Mouse (Mus musculus): ENCODE results near the gene Map3k14. TPM values are rescaled to one million over a fixed set of nuclear protein-coding genes. Genes with fewer than 3 reads are reported as not detected.

The Map3k14 gene
- total and polyA plus RNA-seq, 3 experiments = 0.39 to 0.99 TPM; not detected in 1

DNA sequence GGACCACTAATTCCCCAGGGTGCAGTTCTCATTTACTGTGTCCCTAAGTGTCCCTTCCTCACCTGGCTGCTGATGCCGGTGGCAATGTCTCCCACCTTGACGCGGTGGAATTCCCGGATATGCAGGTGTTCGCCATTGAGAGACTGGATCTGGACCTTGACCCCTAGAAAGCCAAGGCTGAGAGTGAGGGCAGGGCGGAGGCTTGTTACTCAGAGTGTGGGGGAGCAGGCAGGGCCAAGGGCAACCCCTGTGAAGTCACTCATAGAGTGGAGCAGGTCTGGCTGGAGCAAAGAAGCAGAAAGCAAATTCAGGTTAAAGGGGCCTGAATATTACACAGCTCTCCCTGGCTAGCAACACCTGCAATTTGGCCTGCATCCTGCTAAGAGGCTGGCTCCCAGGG, 45.8 kb downstream of the Map3k14 start:
- Histone ChIP-seq H3K36me3 (ENCODE audit: control insufficient read depth in 1 of 2, insufficient read depth in 2 of 2, low read length in 2 of 2) (peaks cover 0 to 3% of the 10 kb centered on the region in 2 experiments; a peak in 2 of 4 replicates), H3K9ac (ENCODE audit: control insufficient read depth, low read depth, low read length, poor library complexity, severe bottlenecking) (no peak overlapping the region), H3K9me3 (replicated peaks; ENCODE audit: insufficient read depth, low read length) (no peaks in the 10 kb centered on the region), H3K4me3 (ENCODE audit: control insufficient read depth in 1 of 2, insufficient read depth in 1 of 2, low read depth in 2 of 2, low read length in 2 of 2) (no peak overlapping the region), H3K27ac (ENCODE audit: control insufficient read depth, low read depth, low read length) (no peak overlapping the region), H3K4me1 (ENCODE audit: control insufficient read depth in 1 of 2, insufficient read depth in 2 of 2, low read length in 2 of 2) (peaks cover 0 to 9% of the 10 kb centered on the region in 2 experiments; a peak in 2 of 4 replicates), H3K27me3 (ENCODE audit: control insufficient read depth in 1 of 2, insufficient read depth in 2 of 2, low read length in 2 of 2) (no peaks in the 10 kb centered on the region), H3K79me2 (ENCODE audit: control insufficient read depth, insufficient read depth, low read length, poor library complexity) (no peaks in the 10 kb centered on the region)
- no peak for DNase-seq (ENCODE audit: low read depth, low spot score)
- TF ChIP-seq MEF2A (IDR thresholded peaks at IDR 0.05; ENCODE audit: extremely low read depth, insufficient replicate concordance, low read depth, low read length, poor library complexity, severe bottlenecking) = no peak
- TF ChIP-seq ETS1 (IDR thresholded peaks at IDR 0.05; ENCODE audit: low read depth, low read length) = no peak

DNA sequence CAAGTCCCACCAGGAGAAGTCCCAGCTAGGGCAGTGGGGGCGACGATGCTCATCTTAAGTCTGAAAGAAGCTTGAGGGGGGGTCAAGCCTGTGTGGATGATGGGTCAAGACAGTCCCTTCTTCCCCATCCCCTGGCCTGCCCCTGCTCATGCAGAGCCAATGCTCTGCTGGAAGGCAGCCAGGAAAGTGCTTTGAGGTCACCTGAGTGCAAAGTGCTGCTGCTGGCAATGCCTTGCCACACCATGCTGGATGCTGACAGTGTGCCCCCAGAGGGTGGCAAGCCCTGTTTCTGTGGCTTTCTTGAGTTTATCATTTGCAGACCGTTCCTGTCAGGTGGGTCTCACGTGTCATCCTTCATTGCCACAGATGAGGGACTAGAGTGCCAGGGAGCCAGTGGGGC, 47.3 kb downstream of the Map3k14 start:
- TF ChIP-seq CHD2 (IDR thresholded peaks at IDR 0.05; ENCODE audit: low read length) (no peak), JUND (IDR thresholded peaks at IDR 0.05; ENCODE audit: low read depth, low read length) (no peak), TCF12 (IDR thresholded peaks at IDR 0.05; ENCODE audit: low read depth, low read length) (no peak), ZC3H11A (IDR thresholded peaks at IDR 0.05; ENCODE audit: low read depth, low read length) (no peak), NRF1 (IDR thresholded peaks at IDR 0.05; ENCODE audit: insufficient read depth, low read depth, low read length, poor library complexity, severe bottlenecking) (no peak), POLR2AphosphoS5 (IDR thresholded peaks at IDR 0.05; ENCODE audit: borderline replicate concordance, low read depth, low read length) (no peak), RCOR1 (IDR thresholded peaks at IDR 0.05; ENCODE audit: low read depth, low read length) (no peak), ZMIZ1 (IDR thresholded peaks at IDR 0.05; ENCODE audit: low read depth, low read length) (no peak), MXI1 (IDR thresholded peaks at IDR 0.05; ENCODE audit: low read depth, low read length) (no peak), POLR2A (IDR thresholded peaks at IDR 0.05; ENCODE audit: control insufficient read depth in 1 of 2, insufficient read depth in 1 of 2, low read depth in 1 of 2, low read length in 2 of 2, poor library complexity in 1 of 2) (no peak), USF2 (IDR thresholded peaks at IDR 0.05; ENCODE audit: borderline replicate concordance in 1 of 2, insufficient read depth in 1 of 2, low read depth in 1 of 2, low read length in 2 of 2) (no peak), BHLHE40 (IDR thresholded peaks at IDR 0.05; ENCODE audit: borderline replicate concordance, low read depth, low read length) (no peak), GATA1 (IDR thresholded peaks at IDR 0.05; ENCODE audit: low read depth, low read length) (no peak), SIN3A (IDR thresholded peaks at IDR 0.05; ENCODE audit: low read length) (no peak), RAD21 (IDR thresholded peaks at IDR 0.05; ENCODE audit: low read depth, low read length) (no peak), CTCF (IDR thresholded peaks at IDR 0.05 in 2 of 3, conservative IDR thresholded peaks at IDR 0.05 in 1 of 3; ENCODE audit: control insufficient read depth in 1 of 3, insufficient read depth in 1 of 3, low read depth in 2 of 3, low read length in 3 of 3, poor library complexity in 1 of 3, severe bottlenecking in 1 of 3) (no peak), ZKSCAN1 (IDR thresholded peaks at IDR 0.05; ENCODE audit: low read depth, low read length) (no peak), ELF1 (IDR thresholded peaks at IDR 0.05; ENCODE audit: low read depth, low read length) (no peak), ZNF384 (IDR thresholded peaks at IDR 0.05; ENCODE audit: low read depth, low read length) (no peak)
- peaks cover 0 to 9% of the 10 kb centered on the region in 2 experiments; a peak in 3 of 4 replicates for H3K4me1 ChIP-seq (ENCODE audit: control insufficient read depth in 1 of 2, insufficient read depth in 2 of 2, low read length in 2 of 2)
- H3K9me3 ChIP-seq (replicated peaks; ENCODE audit: insufficient read depth, low read length) = no peaks in the 10 kb centered on the region
- peaks cover 0 to 6% of the 10 kb centered on the region in 2 experiments; a peak in 2 of 4 replicates for H3K36me3 ChIP-seq (ENCODE audit: control insufficient read depth in 1 of 2, insufficient read depth in 2 of 2, low read length in 2 of 2)
- no peak for DNase-seq (ENCODE audit: low read depth, low spot score)
- H3K9ac ChIP-seq (ENCODE audit: control insufficient read depth, low read depth, low read length, poor library complexity, severe bottlenecking) = no peak overlapping the region
- H3K79me2 ChIP-seq (ENCODE audit: control insufficient read depth, insufficient read depth, low read length, poor library complexity) = no peaks in the 10 kb centered on the region
- no peak overlapping the region for H3K27ac ChIP-seq (ENCODE audit: control insufficient read depth, low read depth, low read length)
- H3K4me3 ChIP-seq (ENCODE audit: control insufficient read depth in 1 of 2, insufficient read depth in 1 of 2, low read depth in 2 of 2, low read length in 2 of 2) = no peak overlapping the region
- H3K27me3 ChIP-seq (ENCODE audit: control insufficient read depth in 1 of 2, insufficient read depth in 2 of 2, low read length in 2 of 2) = no peaks in the 10 kb centered on the region

Data from MEL (cell line).